Mouse (Mus musculus) neutrophil, adult 83 days (primary cell): ENCODE measurements around the gene Eif2d. TPM values are rescaled to one million over a fixed set of nuclear protein-coding genes. Genes with fewer than 3 reads are reported as not detected.

Source experiments
- total RNA-seq, 2 experiments: library from RNA; stranded (reverse); gene quantifications; one replicate each; pipeline ENCODE4 v1.2.4; 2023

The Eif2d gene
- total RNA-seq = 10 to 100 TPM; 19.7 to 21.7 TPM

DNA sequence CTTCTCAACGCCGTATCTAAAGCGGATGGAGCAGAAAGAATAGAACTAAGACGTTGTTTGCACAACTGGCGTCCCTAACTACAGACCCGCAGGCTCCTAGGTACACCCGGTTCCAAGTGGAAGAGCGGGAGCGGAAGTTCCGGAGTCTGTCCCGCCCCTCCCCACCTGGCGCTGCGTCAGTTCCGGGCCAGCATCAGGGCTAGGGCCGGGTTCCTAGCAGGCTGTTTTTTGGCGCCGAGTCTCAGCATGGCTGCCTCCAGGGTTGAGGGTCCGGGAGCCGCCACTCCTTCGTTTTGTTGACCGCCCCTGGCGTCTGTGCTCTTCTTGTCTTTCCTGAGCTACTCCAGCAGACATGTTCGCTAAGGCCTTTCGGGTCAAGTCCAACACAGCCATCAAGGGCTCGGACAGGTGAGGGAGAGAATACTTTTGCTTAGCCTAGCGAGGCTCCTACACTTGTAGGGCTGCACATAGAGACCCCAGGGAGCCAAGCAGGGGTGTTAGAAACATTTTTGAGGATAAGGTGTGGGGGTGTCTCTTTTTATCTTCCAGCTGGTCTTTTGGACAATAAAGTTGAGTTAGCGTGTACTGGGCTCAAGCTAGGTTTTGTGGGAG lies at the start of gene Eif2d:
TSS of gene Eif2d (plus strand) at position 164 of the 612 bp plus-strand sequence.

DNA sequence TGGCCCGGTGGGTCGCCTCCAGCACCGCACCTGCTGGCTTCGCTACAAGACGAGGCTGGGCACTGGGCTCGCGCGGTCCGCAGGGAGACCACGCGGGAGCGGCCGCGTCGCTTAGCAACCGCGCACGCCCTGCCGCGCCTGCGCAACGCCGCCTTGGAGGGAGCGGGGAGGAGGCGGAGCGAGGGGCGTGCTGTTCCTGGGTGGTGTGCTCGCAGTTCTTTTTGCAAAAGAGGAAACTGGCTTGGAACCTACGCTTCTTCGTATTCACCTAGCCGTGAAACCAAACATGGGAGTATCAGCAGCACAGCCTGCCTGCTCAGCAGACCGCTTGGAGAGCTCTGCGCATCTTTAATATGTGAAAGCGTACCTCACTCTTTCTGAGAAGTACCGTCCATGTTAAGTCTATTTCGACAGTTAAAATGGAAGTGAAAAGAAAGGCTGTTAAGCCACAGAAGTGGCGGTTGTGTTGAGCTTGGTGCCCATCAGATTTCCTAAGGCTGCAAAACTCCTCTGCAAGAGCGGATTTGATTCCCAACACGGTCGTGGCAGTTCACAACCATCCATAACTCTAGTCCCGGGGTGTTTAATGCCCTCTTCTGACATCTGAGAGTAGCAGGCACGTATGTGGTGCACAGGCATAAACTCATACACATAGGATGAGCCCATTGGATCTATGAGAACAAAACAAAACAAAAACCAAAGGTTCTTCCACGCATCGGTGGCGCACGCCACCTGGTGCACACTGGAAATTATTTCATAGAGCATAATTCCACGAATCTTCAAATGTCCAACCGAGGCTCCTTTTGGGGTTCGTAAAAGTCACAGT lies 14.6 kb upstream of the Eif2d start, which contains the start of gene Dyrk3:
TSS of gene Dyrk3 (minus strand) at position 150 of the 826 bp plus-strand sequence.

Other genes with a start within 250 kb of the Eif2d start
- not detected for gene Il20, start 241.7 kb upstream of the Eif2d start, total RNA-seq
- gene Il19, start 213.1 kb upstream of the Eif2d start, total RNA-seq = not detected
- gene Il10, start 133.3 kb upstream of the Eif2d start, total RNA-seq = not detected
- gene Mapkapk2, start 55.4 kb upstream of the Eif2d start, total RNA-seq = 100 to 1,000 TPM; 194 to 213 TPM
- gene Dyrk3, start 14.8 kb upstream of the Eif2d start, total RNA-seq = 1 to 10 TPM; 6.7 to 9.8 TPM
- gene Rassf5, start 92.1 kb downstream of the Eif2d start, total RNA-seq = 100 to 1,000 TPM; 110 to 140 TPM
- gene Ikbke, start 126.4 kb downstream of the Eif2d start, total RNA-seq = 10 to 100 TPM; 56.7 to 57.8 TPM